Mouse (Mus musculus) liver, embryonic 14.5 days (tissue): ENCODE measurements at regions not wholly inside any gene's neighbourhood (a gene's known extent, or its start where the extent isn't known, plus 50 kb on each side); places are given as distances from the start of the nearest gene placed in this dataset.

Source experiments
- ATAC-seq: fragments of 200-750 bp; cut with Nextera tagmentation; 2 replicates; pipeline ENCODE4 v1.8.0; 2017; ENCODE audit warnings: moderate number of reproducible peaks, mild to moderate bottlenecking, moderate library complexity; ENCODE audit not compliant: insufficient read depth
- DNase-seq, 3 experiments: peaks; one replicate each; pipeline ENCODE4 v3.0.0-alpha.2; 2012 to 2013; ENCODE audit warnings: low read depth in 3 of 3, low spot score in 3 of 3
- H3K27ac ChIP-seq: fragments of 300-500 bp; sonication (generic); 2 replicates; pipeline ENCODE4 v1.5.1; 2014; ENCODE audit warnings: moderate library complexity, mild to moderate bottlenecking, control low read depth, inconsistent platforms
- H3K27me3 ChIP-seq: fragments of 300-500 bp; sonication (generic); 2 replicates; pipeline ENCODE4 v1.6.1; 2014; ENCODE audit warnings: mild to moderate bottlenecking, low read length, moderate library complexity; ENCODE audit not compliant: control insufficient read depth, insufficient read depth
- H3K36me3 ChIP-seq: fragments of 300-500 bp; sonication (generic); replicated peaks from 2 replicates; pipeline ENCODE4 v1.6.1; 2014; ENCODE audit warnings: low read depth; ENCODE audit not compliant: control insufficient read depth, insufficient read depth
- H3K4me1 ChIP-seq, 2 experiments: fragments of 200-500 bp in 1 of 2; fragments of 300-500 bp in 1 of 2; sonication (generic) in 1 of 2; replicated peaks; 2 replicates each; pipeline ENCODE4 v1.6.1; 2012 to 2014; ENCODE audit warnings: antibody characterized with exemption in 1 of 2, inconsistent platforms in 1 of 2, low read length in 1 of 2; ENCODE audit not compliant: control insufficient read depth in 2 of 2, insufficient read depth in 2 of 2
- H3K4me2 ChIP-seq: fragments of 300-500 bp; sonication (generic); 2 replicates; pipeline ENCODE4 v1.6.1; 2014; ENCODE audit warnings: low read depth, mild to moderate bottlenecking, control low read depth, moderate library complexity
- H3K4me3 ChIP-seq, 2 experiments: fragments of 200-500 bp in 1 of 2; fragments of 300-500 bp in 1 of 2; sonication (generic) in 1 of 2; 2 replicates each; pipeline ENCODE4 v1.5.1; 2012 to 2014; ENCODE audit warnings: low read depth in 2 of 2, low read length in 2 of 2, mild to moderate bottlenecking in 2 of 2, control low read depth in 1 of 2, inconsistent platforms in 1 of 2, moderate library complexity in 1 of 2; ENCODE audit not compliant: insufficient read depth in 1 of 2
- H3K9ac ChIP-seq: fragments of 300-500 bp; sonication (generic); replicated peaks from 2 replicates; pipeline ENCODE4 v1.6.1; 2014; ENCODE audit warnings: mild to moderate bottlenecking, control low read depth, moderate library complexity
- H3K9me3 ChIP-seq: fragments of 300-500 bp; sonication (generic); 2 replicates; pipeline ENCODE4 v1.6.1; 2016; ENCODE audit warnings: low read length, mixed read lengths; ENCODE audit not compliant: control insufficient read depth
- CTCF ChIP-seq: IDR thresholded peaks from 2 replicates; pipeline ENCODE4 v1.5.1; 2016; ENCODE audit warnings: antibody characterized with exemption, low read depth, control low read depth
- EP300 ChIP-seq: IDR thresholded peaks from 2 replicates; pipeline ENCODE4 v1.6.1; 2016; ENCODE audit warnings: antibody characterized with exemption, low read depth
- WGBS: fragments of 180-500 bp; shearing (Covaris S2); extraction: QIAGEN DNeasy Blood & Tissue Kit; methylation state at CpG from one replicate; pipeline ENCODE4 v1.1.7; 2014; ENCODE audit not compliant: insufficient replicate concordance; 5-methylcytosine and 5-hydroxymethylcytosine counted together

GRCm38 (mm10) chr14:18511094-18511493 is 179.4 kb upstream of the Ube2e1 start:
- DNase-seq (no peak), ATAC-seq (no peak)
- Histone ChIP-seq H3K36me3 (no peaks in the 10 kb centered on the region), H3K9me3 (no peaks in the 10 kb centered on the region), H3K9ac (no peak overlapping the region), H3K4me1 (no peaks in the 10 kb centered on the region), H3K27me3 (no peaks in the 10 kb centered on the region), H3K4me2 (no peak overlapping the region), H3K27ac (no peak overlapping the region), H3K4me3 (no peak overlapping the region)
- TF ChIP-seq EP300 (no peak), CTCF (peak; percentile 40)

- H3K36me3 ChIP-seq = no peaks in the 10 kb centered on the region
Measured at GRCm38 (mm10) chr14:18508359-18508647, 176.6 kb upstream of the Ube2e1 start.

GRCm38 (mm10) chr14:18507582-18508358 is 176.1 kb upstream of the Ube2e1 start:
- Histone ChIP-seq H3K27ac (no peak overlapping the region), H3K4me1 (no peaks in the 10 kb centered on the region), H3K4me3 (no peak overlapping the region), H3K9me3 (no peaks in the 10 kb centered on the region), H3K36me3 (no peaks in the 10 kb centered on the region), H3K27me3 (no peaks in the 10 kb centered on the region), H3K4me2 (no peak overlapping the region), H3K9ac (no peak overlapping the region)
- ATAC-seq = no peak
- TF ChIP-seq CTCF (no peak), EP300 (no peak)
- WGBS = 40% methylated on average over 3 of the region's 3 CpGs
- DNase-seq = no peak

More at GRCm38 (mm10) chr14:18508359-18508647, 176.6 kb upstream of the Ube2e1 start:
- no peak for ATAC-seq
- no peak overlapping the region for H3K27ac ChIP-seq
- H3K4me3 ChIP-seq = no peak overlapping the region
- no peaks in the 10 kb centered on the region for H3K27me3 ChIP-seq
- DNase-seq = no peak
- no peak for TF ChIP-seq EP300
- TF ChIP-seq CTCF = no peak
- H3K9ac ChIP-seq = no peak overlapping the region
- H3K9me3 ChIP-seq = no peaks in the 10 kb centered on the region
- no peak overlapping the region for H3K4me2 ChIP-seq
- 30% methylated on average over 1 of the region's 1 CpGs for WGBS
- H3K4me1 ChIP-seq = no peaks in the 10 kb centered on the region

GRCm38 (mm10) chr14:18506168-18506567 is 174.5 kb upstream of the Ube2e1 start:
- no peak for ATAC-seq
- Histone ChIP-seq H3K9me3 (no peaks in the 10 kb centered on the region), H3K4me3 (no peak overlapping the region), H3K27me3 (no peaks in the 10 kb centered on the region), H3K36me3 (no peaks in the 10 kb centered on the region), H3K4me1 (no peaks in the 10 kb centered on the region), H3K27ac (no peak overlapping the region), H3K9ac (no peak overlapping the region), H3K4me2 (no peak overlapping the region)
- DNase-seq = no peak
- TF ChIP-seq EP300 (no peak), CTCF (no peak)
- 23% methylated on average over 4 of the region's 4 CpGs for WGBS

- Histone ChIP-seq H3K9ac (no peak overlapping the region), H3K4me3 (no peak overlapping the region), H3K36me3 (no peaks in the 10 kb centered on the region), H3K4me2 (no peak overlapping the region), H3K27me3 (no peaks in the 10 kb centered on the region), H3K27ac (no peak overlapping the region), H3K4me1 (no peaks in the 10 kb centered on the region), H3K9me3 (no peaks in the 10 kb centered on the region)
- no peak for ATAC-seq
- TF ChIP-seq EP300 = no peak
- no peak for TF ChIP-seq CTCF
- DNase-seq = no peak
Measured at GRCm38 (mm10) chr14:18500249-18500832, 168.7 kb upstream of the Ube2e1 start.
